Comparison of ENCODE assay signal across 8 mouse cellular contexts in genomic region chr17:73303217-73303616, GRCm38 (mm10).
DNase-seq lines count a peak whose midpoint lies in the region; ATAC-seq and TF ChIP-seq lines count a peak whose summit lies in the region.

No protein-coding gene starts in this region.

- H3K27ac ChIP-seq in heart, embryonic 12.5 days (ENCODE audit: poor library complexity, severe bottlenecking), result no peak overlapping the region
- H3K27ac ChIP-seq in bone marrow macrophage, adult 2 months (ENCODE audit: insufficient read depth, low read depth, low read length), result no peak overlapping the region
- H3K27ac ChIP-seq in forebrain, embryonic 11.5 days (ENCODE audit: low read depth, low read length), result no peak overlapping the region
- H3K27ac ChIP-seq in hindbrain, embryonic 15.5 days (replicated peaks), result no peak overlapping the region
- H3K27ac ChIP-seq in left cerebral cortex, adult 2 months, result no peak overlapping the region
- H3K27ac ChIP-seq in midbrain, embryonic 15.5 days, result no peak overlapping the region

- TF ChIP-seq CTCF in bone marrow macrophage, adult 2 months (IDR thresholded peaks at IDR 0.05; ENCODE audit: low read depth, low read length), result peak; percentile 48
- TF ChIP-seq CTCF in left cerebral cortex, adult 2 months (IDR thresholded peaks at IDR 0.05), result peak; percentile 76

- no peak for TF ChIP-seq POLR2A in bone marrow macrophage, adult 2 months (IDR thresholded peaks at IDR 0.05; ENCODE audit: borderline replicate concordance, low read depth, low read length)

- DNase-seq in heart, adult 11 months, result peak; percentile 78
- DNase-seq in forebrain, embryonic 11.5 days (ENCODE audit: low spot score), result peak; percentile 83
- DNase-seq in left cerebral cortex, adult 2 months (ENCODE audit: extremely low spot score in 1 of 2, low spot score in 2 of 2), result peak; percentile 72 to 81
- DNase-seq in spleen, postnatal 4 days (ENCODE audit: low spot score in 2 of 2), result peak; percentile 55 to 84

- 21% methylated on average over 5 of the region's 5 CpGs for WGBS in heart, embryonic 12.5 days
- 31% methylated on average over 5 of the region's 5 CpGs for WGBS in forebrain, embryonic 11.5 days
- WGBS in hindbrain, embryonic 15.5 days, result 33% methylated on average over 5 of the region's 5 CpGs
- 37% methylated on average over 5 of the region's 5 CpGs for WGBS in midbrain, embryonic 15.5 days

- no peak for ATAC-seq in heart, embryonic 12.5 days (ENCODE audit: insufficient number of reproducible peaks, low FRiP score)
- ATAC-seq in forebrain, embryonic 11.5 days (replicated peaks; ENCODE audit: low FRiP score), result no peak
- peak; percentile 53; the same call in 1 of the 2 replicates for ATAC-seq in hindbrain, embryonic 15.5 days (ENCODE audit: low FRiP score, low read depth)
- ATAC-seq in midbrain, embryonic 15.5 days (replicated peaks), result peak; percentile 44; the same call in 1 of the 2 replicates

- no peak overlapping the region for H3K4me2 ChIP-seq in heart, embryonic 12.5 days
- H3K4me2 ChIP-seq in forebrain, embryonic 11.5 days (ENCODE audit: low read depth, low read length, severe bottlenecking), result no peak overlapping the region
- H3K4me2 ChIP-seq in hindbrain, embryonic 15.5 days, result no peak overlapping the region
- no peak overlapping the region for H3K4me2 ChIP-seq in midbrain, embryonic 15.5 days

- no peak overlapping the region for H3K9ac ChIP-seq in heart, embryonic 12.5 days
- no peak overlapping the region for H3K9ac ChIP-seq in forebrain, embryonic 11.5 days (ENCODE audit: low read length)
- no peak overlapping the region for H3K9ac ChIP-seq in hindbrain, embryonic 15.5 days
- H3K9ac ChIP-seq in midbrain, embryonic 15.5 days, result no peak overlapping the region

- no peaks in the 10 kb centered on the region for H3K9me3 ChIP-seq in heart, embryonic 12.5 days (replicated peaks)
- H3K9me3 ChIP-seq in forebrain, embryonic 11.5 days (ENCODE audit: control insufficient read depth, low read length), result no peaks in the 10 kb centered on the region
- no peaks in the 10 kb centered on the region for H3K9me3 ChIP-seq in hindbrain, embryonic 15.5 days
- H3K9me3 ChIP-seq in midbrain, embryonic 15.5 days, result no peaks in the 10 kb centered on the region

- intact Hi-C loops in left cerebral cortex, adult 2 months (cut with DNase I), result loop anchor here (2.0 to 10.0 kb wide), 2 partner anchors 272 to 502 kb away; partner anchors contain the start of gene Ehd3

- no peaks in the 10 kb centered on the region for H3K36me3 ChIP-seq in heart, embryonic 12.5 days
- H3K36me3 ChIP-seq in forebrain, embryonic 11.5 days (ENCODE audit: control insufficient read depth, insufficient read depth, low read length), result no peaks in the 10 kb centered on the region
- H3K36me3 ChIP-seq in hindbrain, embryonic 15.5 days, result no peaks in the 10 kb centered on the region
- no peaks in the 10 kb centered on the region for H3K36me3 ChIP-seq in midbrain, embryonic 15.5 days (replicated peaks)

- H3K4me3 ChIP-seq in heart, embryonic 12.5 days, result no peak overlapping the region
- no peak overlapping the region for H3K4me3 ChIP-seq in bone marrow macrophage, adult 2 months (ENCODE audit: insufficient read depth, low read length)
- no peak overlapping the region for H3K4me3 ChIP-seq in forebrain, embryonic 11.5 days (ENCODE audit: low read depth, low read length)
- H3K4me3 ChIP-seq in hindbrain, embryonic 15.5 days, result no peak overlapping the region
- no peak overlapping the region for H3K4me3 ChIP-seq in left cerebral cortex, adult 2 months
- no peak overlapping the region for H3K4me3 ChIP-seq in midbrain, embryonic 15.5 days

- peaks cover 17% of the 10 kb centered on the region for H3K27me3 ChIP-seq in heart, embryonic 12.5 days (replicated peaks)
- H3K27me3 ChIP-seq in forebrain, embryonic 11.5 days (ENCODE audit: control insufficient read depth, insufficient read depth, low read length), result no peaks in the 10 kb centered on the region; the same call in 1 of the 2 replicates
- no peaks in the 10 kb centered on the region for H3K27me3 ChIP-seq in hindbrain, embryonic 15.5 days
- 0 out of 2 replicates have a peak, but pooled peaks cover 5% of the 10 kb centered on the region for H3K27me3 ChIP-seq in midbrain, embryonic 15.5 days (replicated peaks)

- H3K4me1 ChIP-seq in heart, embryonic 12.5 days (replicated peaks), result peaks cover 9% of the 10 kb centered on the region; the same call in 1 of the 2 replicates
- peaks cover 4% of the 10 kb centered on the region; the same call in 1 of the 2 replicates for H3K4me1 ChIP-seq in bone marrow macrophage, adult 2 months (ENCODE audit: control insufficient read depth, insufficient read depth, low read length)
- no peaks in the 10 kb centered on the region for H3K4me1 ChIP-seq in forebrain, embryonic 11.5 days (replicated peaks; ENCODE audit: control insufficient read depth, insufficient read depth, low read length)
- peaks cover 14% of the 10 kb centered on the region for H3K4me1 ChIP-seq in hindbrain, embryonic 15.5 days (replicated peaks)
- H3K4me1 ChIP-seq in midbrain, embryonic 15.5 days, result peaks cover 5% of the 10 kb centered on the region; the same call in 1 of the 2 replicates

Comparison
In these comparisons a context has a peak if more than half of its experiments do, and no peak if none do; other contexts are left out.
1. ATAC-seq: peak in hindbrain, embryonic 15.5 days (single experiment) and midbrain, embryonic 15.5 days (single experiment); none in heart, embryonic 12.5 days (single experiment) and forebrain, embryonic 11.5 days (single experiment).
2. Peak in every context shown above with its lines, with median percentiles within 50 percentile points of each other: DNase-seq.